Mouse (Mus musculus) kidney, postnatal 0 days (tissue): ENCODE measurements around the gene Elavl4. TPM values are rescaled to one million over a fixed set of nuclear protein-coding genes. Genes with fewer than 3 reads are reported as not detected.

Experiments used
- ATAC-seq: fragments of 200-750 bp; cut with Nextera tagmentation; replicated peaks from 2 replicates; pipeline ENCODE4 v1.8.0; 2017; ENCODE audit warnings: low read depth, moderate number of reproducible peaks, moderate TSS enrichment, moderate library complexity; ENCODE audit not compliant: low FRiP score
- DNase-seq: peaks from one replicate; pipeline ENCODE4 v3.0.0-alpha.2; 2016; ENCODE audit warnings: low spot score
- H3K27ac ChIP-seq: fragments of 300-500 bp; sonication (generic); 2 replicates; pipeline ENCODE4 v1.5.1; 2014; ENCODE audit warnings: mild to moderate bottlenecking
- H3K27me3 ChIP-seq: fragments of 300-500 bp; sonication (generic); 2 replicates; pipeline ENCODE4 v1.6.1; 2014; ENCODE audit warnings: low read length, mixed read lengths; ENCODE audit not compliant: insufficient read depth
- H3K36me3 ChIP-seq: fragments of 300-500 bp; sonication (generic); 2 replicates; pipeline ENCODE4 v1.6.1; 2014; ENCODE audit warnings: low read length, mixed read lengths; ENCODE audit not compliant: insufficient read depth
- H3K4me1 ChIP-seq: fragments of 300-500 bp; sonication (generic); replicated peaks from 2 replicates; pipeline ENCODE4 v1.6.1; 2014; ENCODE audit warnings: antibody characterized with exemption, low read length, mixed read lengths; ENCODE audit not compliant: insufficient read depth
- H3K4me2 ChIP-seq: fragments of 300-500 bp; sonication (generic); 2 replicates; pipeline ENCODE4 v1.6.1; 2014; ENCODE audit warnings: mild to moderate bottlenecking, low read length, moderate library complexity, mixed read lengths
- H3K4me3 ChIP-seq: fragments of 300-500 bp; sonication (generic); replicated peaks from 2 replicates; pipeline ENCODE4 v1.5.1; 2014; ENCODE audit warnings: low read depth, low read length
- H3K9ac ChIP-seq: fragments of 300-500 bp; sonication (generic); 2 replicates; pipeline ENCODE4 v1.6.1; 2014; ENCODE audit warnings: low read depth, low read length
- H3K9me3 ChIP-seq: fragments of 300-500 bp; sonication (generic); replicated peaks from 2 replicates; pipeline ENCODE4 v1.6.1; 2016; ENCODE audit warnings: low read length, inconsistent platforms, mixed read lengths
- CTCF ChIP-seq: IDR thresholded peaks from 2 replicates; pipeline ENCODE4 v1.5.1; 2016; ENCODE audit warnings: antibody characterized with exemption, low read depth, mild to moderate bottlenecking, moderate library complexity
- WGBS: fragments of 180-500 bp; shearing (Covaris S2); extraction: QIAGEN DNeasy Blood & Tissue Kit; methylation state at CpG from one replicate; pipeline ENCODE4 v1.1.7; 2014; 5-methylcytosine and 5-hydroxymethylcytosine counted together
- polyA plus RNA-seq: library from polyadenylated mRNA; unstranded; fragments of >200 nt; fragmentation: Nextera tagmentation; extraction: Ambion mirVana; gene quantifications from 2 replicates; pipeline ENCODE4 v1.2.1, GENCODE M21; 2015

The Elavl4 gene
- polyA plus RNA-seq, 1 experiment from 2014 or later, result 8.8 TPM

GRCm38 (mm10) chr4:110290544-110291095 lies 61.1 kb downstream of the Elavl4 start:
- H3K9ac ChIP-seq, result no peak overlapping the region
- H3K9me3 ChIP-seq, result no peaks in the 10 kb centered on the region
- 77% methylated on average over 7 of the region's 7 CpGs for WGBS
- H3K36me3 ChIP-seq, result no peaks in the 10 kb centered on the region
- ATAC-seq (no peak), DNase-seq (no peak)
- no peak overlapping the region for H3K4me3 ChIP-seq
- no peaks in the 10 kb centered on the region for H3K27me3 ChIP-seq
- 0 out of 2 replicates have a peak, but pooled peaks cover under 1% of the 10 kb centered on the region for H3K4me1 ChIP-seq
- H3K4me2 ChIP-seq, result no peak overlapping the region
- no peak for TF ChIP-seq CTCF
- no peak overlapping the region for H3K27ac ChIP-seq

- H3K4me2 ChIP-seq, result no peak overlapping the region
- no peak overlapping the region for H3K9ac ChIP-seq
- H3K4me1 ChIP-seq, result 0 out of 2 replicates have a peak, but pooled peaks cover 4% of the 10 kb centered on the region
- WGBS, result 73% methylated on average over 12 of the region's 12 CpGs
- TF ChIP-seq CTCF, result no peak
- no peak overlapping the region for H3K4me3 ChIP-seq
- ATAC-seq, result no peak
- no peaks in the 10 kb centered on the region for H3K9me3 ChIP-seq
- DNase-seq, result no peak
- H3K27me3 ChIP-seq, result no peaks in the 10 kb centered on the region
- no peak overlapping the region for H3K27ac ChIP-seq
- H3K36me3 ChIP-seq, result no peaks in the 10 kb centered on the region
These were observed 61.7 kb downstream of the Elavl4 start for GRCm38 (mm10) chr4:110290056-110290455.

GRCm38 (mm10) chr4:110287412-110288067 lies 64.2 kb downstream of the Elavl4 start:
- ATAC-seq (no peak), DNase-seq (peak; percentile 41)
- Histone ChIP-seq H3K4me2 (peak overlapping the region; percentile 41), H3K4me1 (0 out of 2 replicates have a peak, but pooled peaks cover 4% of the 10 kb centered on the region), H3K36me3 (no peaks in the 10 kb centered on the region), H3K27me3 (no peaks in the 10 kb centered on the region), H3K9me3 (no peaks in the 10 kb centered on the region), H3K4me3 (no peak overlapping the region), H3K9ac (no peak overlapping the region), H3K27ac (no peak overlapping the region)
- WGBS, result 18% methylated on average over 11 of the region's 11 CpGs
- TF ChIP-seq CTCF, result no peak

DNA sequence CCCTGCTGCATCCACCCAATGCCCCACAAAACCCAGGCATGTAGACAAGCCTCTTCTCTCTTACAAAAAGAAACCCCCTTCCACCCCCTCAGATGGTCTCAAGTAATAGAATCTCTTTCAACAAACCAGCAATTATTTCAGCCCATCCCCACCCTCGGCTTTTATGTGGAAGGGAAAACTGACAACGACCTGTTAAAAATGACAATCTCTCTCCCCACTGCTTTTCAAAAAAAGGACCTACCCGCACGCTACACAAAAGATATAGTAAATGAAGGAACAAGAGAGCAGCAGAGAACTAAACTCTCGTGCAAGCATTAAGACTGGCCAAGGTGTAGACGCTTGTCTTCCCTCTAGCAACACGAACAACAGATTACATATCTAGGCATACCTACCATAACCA lies 64.9 kb downstream of the Elavl4 start:
- DNase-seq (no peak), ATAC-seq (no peak)
- Histone ChIP-seq H3K36me3 (no peaks in the 10 kb centered on the region), H3K4me3 (no peak overlapping the region; the same call in 1 of the 2 replicates), H3K9ac (no peak overlapping the region), H3K4me2 (peak overlapping the region; percentile 41), H3K9me3 (no peaks in the 10 kb centered on the region), H3K4me1 (0 out of 2 replicates have a peak, but pooled peaks cover 4% of the 10 kb centered on the region), H3K27me3 (no peaks in the 10 kb centered on the region), H3K27ac (no peak overlapping the region)
- TF ChIP-seq CTCF, result no peak
- 25% methylated on average over 7 of the region's 7 CpGs for WGBS

- TF ChIP-seq CTCF, result no peak
- WGBS, result 2% methylated on average over 9 of the region's 9 CpGs
- Histone ChIP-seq H3K4me2 (peak overlapping the region; percentile 41), H3K36me3 (no peaks in the 10 kb centered on the region), H3K4me3 (peak overlapping the region; percentile 11; the same call in 1 of the 2 replicates), H3K27ac (no peak overlapping the region), H3K9me3 (no peaks in the 10 kb centered on the region), H3K27me3 (no peaks in the 10 kb centered on the region), H3K9ac (no peak overlapping the region), H3K4me1 (0 out of 2 replicates have a peak, but pooled peaks cover 4% of the 10 kb centered on the region)
- DNase-seq, result peak; percentile 79
- peak; percentile 79; the same call in 1 of the 2 replicates for ATAC-seq
These were observed 65.3 kb downstream of the Elavl4 start for GRCm38 (mm10) chr4:110286371-110286781.

DNA sequence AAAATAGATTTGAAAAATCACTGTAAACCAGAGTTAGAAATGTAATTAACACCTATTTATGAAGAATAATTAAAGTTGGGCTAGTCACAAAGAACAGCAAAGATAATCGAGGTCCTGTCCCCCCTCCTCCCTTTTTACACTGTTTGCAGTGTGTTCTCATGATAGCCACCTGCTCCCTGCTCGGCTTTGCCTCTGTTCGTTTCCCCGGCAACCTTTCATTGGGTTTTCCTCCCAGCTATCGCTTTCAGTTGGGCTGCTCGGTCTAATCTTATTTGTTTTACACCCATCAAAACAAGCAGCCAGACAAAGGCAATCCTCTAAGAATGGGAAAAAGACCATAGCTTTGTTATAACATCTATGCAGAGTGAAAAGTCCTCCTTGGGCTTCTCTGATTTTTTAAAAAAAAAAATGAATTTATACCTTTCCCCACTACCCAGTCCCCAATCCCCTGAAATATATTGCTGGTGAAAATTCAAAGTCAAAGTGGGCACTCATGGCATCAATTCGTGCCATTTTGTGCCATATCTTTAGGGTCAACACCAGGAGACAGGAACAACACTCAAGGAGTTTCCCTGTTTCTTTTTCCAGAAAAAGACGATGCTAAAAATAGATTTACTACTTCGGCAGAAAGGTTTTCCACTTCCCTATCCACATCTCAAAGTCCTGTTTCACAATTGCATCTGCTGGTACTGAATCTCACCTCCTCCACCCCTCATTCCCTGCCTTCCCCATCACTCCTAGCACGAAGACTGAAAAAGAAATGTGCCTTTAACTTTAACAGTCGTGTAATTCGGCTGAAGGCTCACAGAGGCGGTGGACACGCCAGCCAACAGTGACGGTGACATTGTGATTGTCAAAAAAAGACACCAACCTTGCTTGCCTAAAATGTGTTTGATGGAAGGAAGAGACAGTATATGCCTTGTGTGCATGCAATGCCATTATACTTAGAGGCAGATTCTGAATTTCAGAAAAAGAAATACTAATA lies 66.1 kb downstream of the Elavl4 start:
- DNase-seq (peak; percentile 52), ATAC-seq (no peak; the same call in 1 of the 2 replicates)
- Histone ChIP-seq H3K4me1 (0 out of 2 replicates have a peak, but pooled peaks cover 4% of the 10 kb centered on the region), H3K4me3 (peak overlapping the region; percentile 11; the same call in 1 of the 2 replicates), H3K4me2 (peak overlapping the region; percentile 41), H3K9ac (peak overlapping the region; percentile 23; the same call in 1 of the 2 replicates), H3K36me3 (no peaks in the 10 kb centered on the region), H3K27ac (no peak overlapping the region), H3K9me3 (no peaks in the 10 kb centered on the region), H3K27me3 (no peaks in the 10 kb centered on the region)
- WGBS, result 4% methylated on average over 15 of the region's 15 CpGs
- no peak for TF ChIP-seq CTCF
